Mouse (Mus musculus) right cerebral cortex, adult 2 months (tissue): ENCODE data around the gene Txn2.

Source experiments
- DNase-seq, 2 experiments: peaks; one replicate each; pipeline ENCODE4 v3.0.0; 2021 to 2022; ENCODE audit warnings: low spot score in 2 of 2

Txn2 gene

GRCm38 (mm10) chr15:77907646-77908518 is 20.9 kb downstream of the Txn2 start:
- no peak for DNase-seq

GRCm38 (mm10) chr15:77906545-77906944 is 22.3 kb downstream of the Txn2 start:
- DNase-seq = no peak

- no peak for DNase-seq
Measured at GRCm38 (mm10) chr15:77906081-77906480, 22.7 kb downstream of the Txn2 start.

- no peak for DNase-seq
Measured at GRCm38 (mm10) chr15:77905275-77905970, 23.4 kb downstream of the Txn2 start.

GRCm38 (mm10) chr15:77904363-77904892 is 24.4 kb downstream of the Txn2 start:
- DNase-seq = no peak

- DNase-seq = no peak
Measured at GRCm38 (mm10) chr15:77903176-77903575, 25.6 kb downstream of the Txn2 start.

- DNase-seq = no peak
Measured at GRCm38 (mm10) chr15:77894926-77895325, 33.9 kb downstream of the Txn2 start.

- DNase-seq = no peak
Measured at GRCm38 (mm10) chr15:77893292-77893691, 35.5 kb downstream of the Txn2 start.

GRCm38 (mm10) chr15:77892420-77892819 is 36.4 kb downstream of the Txn2 start:
- DNase-seq = no peak

GRCm38 (mm10) chr15:77891766-77892165 is 37.0 kb downstream of the Txn2 start:
- DNase-seq = no peak

GRCm38 (mm10) chr15:77889761-77890422 is 38.9 kb downstream of the Txn2 start:
- no peak for DNase-seq

GRCm38 (mm10) chr15:77888286-77888685 is 40.5 kb downstream of the Txn2 start:
- peak in 1 of 2 experiments; percentile 14 for DNase-seq

GRCm38 (mm10) chr15:77887093-77887488 is 41.7 kb downstream of the Txn2 start:
- DNase-seq = peak; percentile 23 to 40

- DNase-seq = no peak
Measured at GRCm38 (mm10) chr15:77886369-77887092, 42.3 kb downstream of the Txn2 start.

- DNase-seq = no peak
Measured at GRCm38 (mm10) chr15:77885945-77886344, 42.9 kb downstream of the Txn2 start.

- no peak for DNase-seq
Measured at GRCm38 (mm10) chr15:77885159-77885558, 43.6 kb downstream of the Txn2 start.

GRCm38 (mm10) chr15:77883697-77884010 is 45.2 kb downstream of the Txn2 start:
- no peak for DNase-seq

GRCm38 (mm10) chr15:77882797-77883696 is 45.8 kb downstream of the Txn2 start:
- no peak for DNase-seq

- no peak for DNase-seq
Measured at GRCm38 (mm10) chr15:77882297-77882696, 46.5 kb downstream of the Txn2 start.

- DNase-seq = no peak
Measured at GRCm38 (mm10) chr15:77881698-77882097, 47.1 kb downstream of the Txn2 start.

- no peak for DNase-seq
Measured at GRCm38 (mm10) chr15:77880738-77881137, 48.1 kb downstream of the Txn2 start.
